Mouse (Mus musculus): ENCODE measurements at regions not wholly inside any gene's neighbourhood (a gene's known extent, or its start where the extent isn't known, plus 50 kb on each side); places are given as distances from the start of the nearest gene placed in this dataset.

DNA sequence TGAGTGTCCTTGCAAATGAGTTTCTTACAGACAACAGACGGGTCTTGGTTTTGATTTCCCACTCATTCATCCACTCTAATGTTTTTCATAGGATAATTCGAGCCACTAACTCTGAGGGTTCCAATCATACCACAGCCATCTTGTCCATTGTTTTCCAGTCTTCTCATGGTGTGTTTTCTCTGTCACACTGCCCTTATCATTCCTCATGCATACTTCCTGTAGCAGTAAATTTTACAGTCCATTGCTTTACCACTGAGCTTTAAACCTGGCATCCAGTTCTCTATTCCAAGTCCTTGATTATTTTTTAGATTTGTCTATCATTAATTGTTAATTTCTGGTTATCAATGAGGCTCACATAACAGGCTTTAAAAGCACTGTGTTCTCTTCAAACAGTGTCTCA lies 290.0 kb upstream of the Nrsn1 start:
- TF ChIP-seq TCF3 (IDR thresholded peaks at IDR 0.05; ENCODE audit: insufficient read length, low read depth) (no peak), E2F4 (IDR thresholded peaks at IDR 0.05; ENCODE audit: insufficient read depth) (no peak), MAX (IDR thresholded peaks at IDR 0.05; ENCODE audit: low read depth) (no peak), USF1 (IDR thresholded peaks at IDR 0.05; ENCODE audit: low read depth) (no peak), CEBPB (IDR thresholded peaks at IDR 0.05; ENCODE audit: insufficient read depth, poor library complexity, severe bottlenecking) (no peak)

All from myocyte (in vitro differentiated cells).